Mouse (Mus musculus) kidney, embryonic 16.5 days (tissue): ENCODE data around the gene Pip4k2c. TPM values are rescaled to one million over a fixed set of nuclear protein-coding genes. Genes with fewer than 3 reads are reported as not detected.

Experiments
- ATAC-seq: fragments of 200-750 bp; cut with Nextera tagmentation; 2 replicates; pipeline ENCODE4 v1.8.0; 2017; ENCODE audit warnings: moderate TSS enrichment; ENCODE audit not compliant: low FRiP score, low TSS enrichment
- H3K27ac ChIP-seq: fragments of 300-500 bp; sonication (generic); 2 replicates; pipeline ENCODE4 v1.5.1; 2014; ENCODE audit warnings: low read length
- H3K27me3 ChIP-seq: fragments of 300-500 bp; sonication (generic); 2 replicates; pipeline ENCODE4 v1.6.1; 2014; ENCODE audit warnings: low read length, control low read depth, mixed read lengths; ENCODE audit not compliant: insufficient read depth
- H3K36me3 ChIP-seq: fragments of 300-500 bp; sonication (generic); 2 replicates; pipeline ENCODE4 v1.6.1; 2014; ENCODE audit warnings: low read length, control low read depth, mixed read lengths; ENCODE audit not compliant: insufficient read depth
- H3K4me1 ChIP-seq: fragments of 300-500 bp; sonication (generic); 2 replicates; pipeline ENCODE4 v1.6.1; 2014; ENCODE audit warnings: low read length, control low read depth, mixed read lengths; ENCODE audit not compliant: insufficient read depth
- H3K4me2 ChIP-seq: fragments of 300-500 bp; sonication (generic); replicated peaks from 2 replicates; pipeline ENCODE4 v1.6.1; 2014; ENCODE audit warnings: low read depth, low read length
- H3K4me3 ChIP-seq: fragments of 300-500 bp; sonication (generic); 2 replicates; pipeline ENCODE4 v1.5.1; 2014; ENCODE audit warnings: mild to moderate bottlenecking, low read length
- H3K9ac ChIP-seq: fragments of 300-500 bp; sonication (generic); replicated peaks from 2 replicates; pipeline ENCODE4 v1.6.1; 2014; ENCODE audit warnings: low read length
- H3K9me3 ChIP-seq: fragments of 300-500 bp; sonication (generic); 2 replicates; pipeline ENCODE4 v1.6.1; 2016; ENCODE audit warnings: low read length, control low read depth
- WGBS: fragments of 180-500 bp; shearing (Covaris S2); extraction: QIAGEN DNeasy Blood & Tissue Kit; methylation state at CpG from one replicate; pipeline ENCODE4 v1.1.7; 2014; 5-methylcytosine and 5-hydroxymethylcytosine counted together
- polyA plus RNA-seq: library from polyadenylated mRNA; unstranded; fragments of >200 nt; fragmentation: Nextera tagmentation; extraction: Ambion mirVana; gene quantifications from 2 replicates; pipeline ENCODE4 v1.2.1, GENCODE M21; 2015

The Pip4k2c gene
- polyA plus RNA-seq, 1 experiment from 2014 or later, result 50.9 TPM

DNA sequence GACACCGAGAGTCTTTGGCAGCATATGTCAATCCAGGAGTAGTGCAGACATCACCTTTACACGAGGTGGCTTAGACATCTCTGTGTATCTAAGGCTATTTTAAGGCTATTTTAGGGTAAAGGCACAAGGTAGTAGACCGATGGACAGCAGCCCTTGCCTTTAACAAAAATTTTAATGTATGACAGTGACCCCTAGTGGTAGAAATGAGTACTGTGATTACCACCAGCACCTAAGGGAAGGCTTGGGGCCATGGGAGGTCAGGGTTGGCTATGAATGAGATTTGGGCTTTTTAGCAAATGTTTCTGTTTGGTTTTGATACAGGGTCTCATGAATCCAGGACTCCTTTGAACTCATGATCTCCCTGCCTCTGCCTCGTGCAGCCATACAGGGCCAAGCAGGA lies 17.5 kb upstream of the Pip4k2c start:
- H3K4me2 ChIP-seq, result no peak overlapping the region
- no peaks in the 10 kb centered on the region; the same call in 1 of the 2 replicates for H3K4me1 ChIP-seq
- no peak overlapping the region for H3K4me3 ChIP-seq
- no peaks in the 10 kb centered on the region for H3K9me3 ChIP-seq
- H3K36me3 ChIP-seq, result no peaks in the 10 kb centered on the region
- peak; percentile 39 for ATAC-seq
- H3K27me3 ChIP-seq, result no peaks in the 10 kb centered on the region
- WGBS, result 13% methylated on average over 4 of the region's 4 CpGs
- no peak overlapping the region for H3K27ac ChIP-seq
- H3K9ac ChIP-seq, result no peak overlapping the region

DNA sequence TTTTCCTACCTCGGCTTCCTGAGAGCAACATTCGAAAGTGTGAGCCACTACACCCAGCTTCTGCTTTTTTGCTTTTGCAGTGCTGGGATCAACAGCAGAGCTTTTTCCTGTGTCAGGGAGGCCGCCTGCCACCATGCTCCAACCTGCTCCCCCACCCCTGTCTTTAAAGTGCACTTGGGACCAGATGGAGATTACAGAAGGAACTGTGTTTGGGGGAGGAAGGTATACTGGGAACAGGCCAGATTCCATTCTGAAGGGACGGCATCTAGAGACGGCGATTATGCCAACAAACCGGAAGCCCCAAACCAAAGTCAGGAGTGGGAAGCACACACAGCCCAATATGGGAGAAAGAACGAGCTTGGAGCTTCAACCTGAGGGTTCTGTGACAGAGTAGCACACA lies 15.8 kb upstream of the Pip4k2c start:
- Histone ChIP-seq H3K9ac (no peak overlapping the region), H3K27ac (no peak overlapping the region), H3K4me3 (no peak overlapping the region), H3K9me3 (no peaks in the 10 kb centered on the region), H3K27me3 (no peaks in the 10 kb centered on the region), H3K4me2 (no peak overlapping the region), H3K36me3 (no peaks in the 10 kb centered on the region), H3K4me1 (no peaks in the 10 kb centered on the region; the same call in 1 of the 2 replicates)
- 75% methylated on average over 8 of the region's 8 CpGs for WGBS
- ATAC-seq, result no peak

DNA sequence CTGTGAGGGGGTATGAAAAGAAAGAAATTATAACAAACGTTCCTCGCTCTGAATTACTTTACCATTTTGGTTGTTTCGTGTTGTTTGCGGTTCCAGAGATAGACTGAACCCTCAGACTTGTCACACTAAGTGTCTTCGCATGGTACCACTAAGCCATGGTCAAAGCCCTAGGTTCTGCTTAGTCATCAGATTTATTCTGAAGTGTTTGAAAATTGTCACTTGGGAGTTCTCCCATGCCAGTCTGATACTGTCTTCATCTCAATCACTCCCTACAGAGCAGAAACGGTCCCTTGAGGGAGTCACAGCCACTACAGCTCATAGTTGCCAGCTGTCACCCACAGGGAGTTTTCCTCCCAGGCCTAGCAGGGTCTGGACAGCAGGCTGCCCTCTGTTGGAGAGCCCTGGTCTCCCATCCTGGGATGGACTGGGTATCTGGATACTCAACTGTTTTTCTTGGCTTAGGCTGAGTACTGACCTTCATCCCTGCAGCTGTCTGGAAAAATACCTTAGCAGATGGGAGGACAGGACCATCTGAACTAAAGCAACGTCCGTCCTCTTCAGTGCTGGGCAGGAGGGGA lies 15.0 kb upstream of the Pip4k2c start:
- no peaks in the 10 kb centered on the region for H3K9me3 ChIP-seq
- H3K9ac ChIP-seq, result no peak overlapping the region
- no peak overlapping the region for H3K4me2 ChIP-seq
- H3K36me3 ChIP-seq, result no peaks in the 10 kb centered on the region
- 51% methylated on average over 8 of the region's 8 CpGs for WGBS
- H3K27me3 ChIP-seq, result no peaks in the 10 kb centered on the region
- H3K4me1 ChIP-seq, result no peaks in the 10 kb centered on the region; the same call in 1 of the 2 replicates
- H3K4me3 ChIP-seq, result no peak overlapping the region
- no peak overlapping the region for H3K27ac ChIP-seq
- ATAC-seq, result 0 out of 2 replicates have a peak, but pooled peaks have one; percentile 55

DNA sequence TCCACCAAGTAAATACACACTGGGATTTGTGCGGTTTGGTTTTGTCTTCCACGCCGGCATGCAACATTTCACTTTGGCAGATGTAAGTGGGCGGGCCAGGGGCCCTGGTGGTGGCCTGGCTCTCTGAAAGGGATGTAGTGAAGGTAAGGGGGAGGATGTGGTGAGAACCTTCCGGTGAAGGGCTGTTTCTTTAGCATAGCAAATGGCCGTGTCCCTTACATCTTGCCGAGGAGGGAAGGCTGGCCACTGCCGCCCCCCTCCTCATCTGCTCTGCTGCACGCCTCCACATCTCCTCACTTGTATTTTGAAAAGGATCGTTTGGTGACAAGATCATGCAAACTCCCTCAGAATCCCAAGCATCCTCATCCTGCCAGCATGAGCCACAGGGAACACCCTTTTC lies 14.3 kb upstream of the Pip4k2c start:
- Histone ChIP-seq H3K9ac (no peak overlapping the region), H3K36me3 (no peaks in the 10 kb centered on the region)
- ATAC-seq, result no peak

GRCm38 (mm10) chr10:127225213-127225612 lies 13.8 kb upstream of the Pip4k2c start:
- no peak overlapping the region for H3K4me2 ChIP-seq
- H3K27ac ChIP-seq, result no peak overlapping the region
- no peak for ATAC-seq
- H3K4me3 ChIP-seq, result no peak overlapping the region
- no peak overlapping the region for H3K9ac ChIP-seq
- H3K9me3 ChIP-seq, result 0 out of 2 replicates have a peak, but pooled peaks cover 4% of the 10 kb centered on the region
- H3K27me3 ChIP-seq, result no peaks in the 10 kb centered on the region
- no peaks in the 10 kb centered on the region for H3K36me3 ChIP-seq
- WGBS, result 47% methylated on average over 6 of the region's 6 CpGs
- no peaks in the 10 kb centered on the region; the same call in 1 of the 2 replicates for H3K4me1 ChIP-seq

More for the DNA sequence above, 14.3 kb upstream of the Pip4k2c start:
- Histone ChIP-seq H3K4me2 (no peak overlapping the region), H3K27ac (no peak overlapping the region), H3K9me3 (no peaks in the 10 kb centered on the region), H3K4me1 (no peaks in the 10 kb centered on the region; the same call in 1 of the 2 replicates), H3K27me3 (no peaks in the 10 kb centered on the region), H3K4me3 (no peak overlapping the region)
- WGBS, result 13% methylated on average over 10 of the region's 10 CpGs

- H3K4me2 ChIP-seq, result no peak overlapping the region
- no peak for ATAC-seq
- H3K4me1 ChIP-seq, result no peaks in the 10 kb centered on the region
- H3K4me3 ChIP-seq, result no peak overlapping the region
- H3K9ac ChIP-seq, result no peak overlapping the region
- H3K27ac ChIP-seq, result no peak overlapping the region
- no peaks in the 10 kb centered on the region for H3K27me3 ChIP-seq
- H3K9me3 ChIP-seq, result 0 out of 2 replicates have a peak, but pooled peaks cover 4% of the 10 kb centered on the region
- H3K36me3 ChIP-seq, result no peaks in the 10 kb centered on the region
- WGBS, result 91% methylated on average over 2 of the region's 2 CpGs
Measured at GRCm38 (mm10) chr10:127218339-127218738, 7.0 kb upstream of the Pip4k2c start.

- ATAC-seq, result no peak
Measured at GRCm38 (mm10) chr10:127217177-127217576, 5.8 kb upstream of the Pip4k2c start.

DNA sequence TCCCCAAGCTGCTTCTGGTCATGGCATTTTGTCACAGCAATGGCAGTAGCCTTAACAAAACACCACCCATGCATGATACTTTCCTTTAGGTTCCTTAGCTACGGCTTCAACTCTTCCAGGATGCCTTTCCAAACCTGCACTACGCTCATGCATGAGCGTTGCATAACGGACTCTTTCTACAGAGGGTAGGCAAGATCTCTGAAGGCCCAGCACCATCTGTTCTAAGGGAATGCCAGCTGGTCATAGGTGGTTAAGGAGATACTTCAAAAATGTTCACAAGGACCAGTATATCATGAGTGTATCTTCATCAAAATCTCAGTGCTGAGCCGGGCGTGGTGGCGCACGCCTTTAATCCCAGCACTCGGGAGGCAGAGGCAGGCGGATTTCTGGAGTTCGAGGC lies 5.1 kb upstream of the Pip4k2c start:
- WGBS, result 95% methylated on average over 11 of the region's 11 CpGs
- Histone ChIP-seq H3K27me3 (no peaks in the 10 kb centered on the region), H3K9me3 (0 out of 2 replicates have a peak, but pooled peaks cover 4% of the 10 kb centered on the region), H3K4me2 (no peak overlapping the region), H3K4me1 (no peaks in the 10 kb centered on the region), H3K4me3 (no peak overlapping the region), H3K27ac (no peak overlapping the region), H3K36me3 (no peaks in the 10 kb centered on the region), H3K9ac (no peak overlapping the region)
- ATAC-seq, result no peak

More at GRCm38 (mm10) chr10:127217177-127217576, 5.8 kb upstream of the Pip4k2c start:
- H3K4me3 ChIP-seq, result no peak overlapping the region
- H3K4me1 ChIP-seq, result no peaks in the 10 kb centered on the region
- no peak overlapping the region for H3K27ac ChIP-seq
- no peak overlapping the region for H3K9ac ChIP-seq
- H3K27me3 ChIP-seq, result no peaks in the 10 kb centered on the region
- no peak overlapping the region for H3K4me2 ChIP-seq
- H3K36me3 ChIP-seq, result no peaks in the 10 kb centered on the region
- H3K9me3 ChIP-seq, result 0 out of 2 replicates have a peak, but pooled peaks cover 4% of the 10 kb centered on the region

DNA sequence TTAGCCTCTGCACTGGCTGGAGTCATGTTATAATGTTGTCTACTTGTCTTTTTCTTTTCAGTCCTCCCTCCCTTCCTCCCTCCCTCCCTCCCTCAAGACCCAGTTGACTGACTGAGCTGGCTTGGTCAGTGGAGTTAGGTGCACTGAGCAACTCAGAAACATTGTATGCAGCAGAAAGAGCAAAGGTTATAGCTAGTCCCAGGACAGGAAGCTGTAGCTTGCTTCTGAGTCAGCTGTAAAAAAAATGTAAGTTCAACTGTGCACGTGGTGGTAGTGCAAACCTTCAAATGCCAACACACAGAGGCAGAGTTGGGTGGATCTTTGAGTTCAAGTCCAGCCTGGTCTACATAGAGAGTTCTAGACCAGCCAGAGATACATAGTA lies 3.0 kb upstream of the Pip4k2c start:
- no peak for ATAC-seq
- Histone ChIP-seq H3K36me3 (no peaks in the 10 kb centered on the region), H3K27me3 (no peaks in the 10 kb centered on the region), H3K4me1 (peaks cover 12% of the 10 kb centered on the region), H3K27ac (no peak overlapping the region), H3K9me3 (no peaks in the 10 kb centered on the region), H3K4me3 (no peak overlapping the region), H3K9ac (no peak overlapping the region), H3K4me2 (no peak overlapping the region)
- WGBS, result 40% methylated on average over 1 of the region's 1 CpGs

DNA sequence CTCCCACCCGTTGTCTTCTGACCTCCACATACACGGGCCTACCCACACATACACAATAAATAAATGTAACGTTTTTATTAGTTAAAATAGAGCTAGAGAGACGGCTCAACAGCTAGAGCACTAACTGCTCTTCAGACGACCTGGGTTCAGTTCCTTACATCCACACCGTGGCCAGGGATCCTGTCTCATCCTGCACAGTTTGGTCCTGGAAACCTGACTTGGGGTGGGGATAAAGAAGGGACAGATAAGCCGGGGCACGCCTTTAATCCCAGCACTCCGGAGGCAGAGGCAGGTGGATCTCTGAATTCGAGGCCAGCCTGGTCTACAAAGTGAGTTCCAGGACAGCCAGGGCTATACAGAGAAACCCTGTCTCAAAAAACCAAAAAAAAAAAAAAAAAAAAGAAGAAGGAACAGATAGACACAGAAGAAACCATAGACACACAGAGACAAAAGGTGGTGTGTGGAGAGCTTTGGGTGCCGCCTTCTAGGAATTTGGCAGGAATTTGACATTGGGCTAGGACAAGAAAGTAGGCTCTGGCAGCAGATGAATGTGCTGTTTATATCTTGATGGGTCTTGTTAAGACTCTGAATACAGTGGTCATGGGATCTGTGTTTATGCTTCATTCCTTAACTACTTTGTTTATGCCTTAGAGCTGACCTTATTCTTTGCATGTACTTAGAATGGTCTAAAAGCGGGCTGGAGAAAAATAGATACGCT lies 2.5 kb upstream of the Pip4k2c start:
- whole genome bisulfite sequencing, result 71% methylated on average over 13 of the region's 13 CpGs
- H3K4me1 ChIP-seq, result peaks cover 12% of the 10 kb centered on the region
- H3K27me3 ChIP-seq, result no peaks in the 10 kb centered on the region
- H3K9me3 ChIP-seq, result no peaks in the 10 kb centered on the region
- no peaks in the 10 kb centered on the region for H3K36me3 ChIP-seq
- H3K9ac ChIP-seq, result no peak overlapping the region
- H3K4me3 ChIP-seq, result no peak overlapping the region
- no peak for ATAC-seq
- H3K4me2 ChIP-seq, result no peak overlapping the region
- no peak overlapping the region for H3K27ac ChIP-seq
